8 mouse cellular contexts compared by ENCODE assay signal in genomic region chr11:69527098-69528030, GRCm38 (mm10). TPM values are rescaled to one million over a fixed set of nuclear protein-coding genes. Genes with fewer than 3 reads are reported as not detected.
DNase-seq lines count a peak whose midpoint lies in the region; ATAC-seq lines count a peak whose summit lies in the region.

No protein-coding gene starts in this region.

- H3K4me1 ChIP-seq in heart, embryonic 13.5 days: peaks cover 12% of the 10 kb centered on the region; the same call in 1 of the 2 replicates
- peaks cover 24% of the 10 kb centered on the region for H3K4me1 ChIP-seq in forebrain, embryonic 15.5 days

- peaks cover 29% of the 10 kb centered on the region for H3K27me3 ChIP-seq in heart, embryonic 13.5 days (replicated peaks)
- H3K27me3 ChIP-seq in forebrain, embryonic 15.5 days: no peaks in the 10 kb centered on the region

- H3K36me3 ChIP-seq in heart, embryonic 13.5 days: no peaks in the 10 kb centered on the region
- no peaks in the 10 kb centered on the region for H3K36me3 ChIP-seq in forebrain, embryonic 15.5 days

- no peak overlapping the region for H3K27ac ChIP-seq in heart, embryonic 13.5 days (replicated peaks)
- peak overlapping the region; percentile 96 for H3K27ac ChIP-seq in forebrain, embryonic 15.5 days (replicated peaks)

- no peak for DNase-seq in heart, postnatal 10 days
- peak; percentile 35 for DNase-seq in ZHBTc4 (ENCODE audit: low read depth, low spot score)
- DNase-seq in mesoderm, embryonic 11.5 days (ENCODE audit: low read depth, low spot score): peak; percentile 71
- no peak for DNase-seq in B cell, adult 2 months
- DNase-seq in adrenal gland, postnatal 10 days: no peak
- no peak for DNase-seq in adrenal gland, adult 18-20 months (ENCODE audit: low spot score in 2 of 2)

- 14% methylated on average over 30 of the region's 30 CpGs for WGBS in heart, embryonic 13.5 days
- WGBS in forebrain, embryonic 15.5 days: under 1% methylated on average over 30 of the region's 30 CpGs

- peak overlapping the region; percentile 75 for H3K9ac ChIP-seq in heart, embryonic 13.5 days
- peak overlapping the region; percentile 52 for H3K9ac ChIP-seq in forebrain, embryonic 15.5 days (replicated peaks)

- no peak for ATAC-seq in heart, embryonic 13.5 days (ENCODE audit: extremely low read depth, insufficient number of reproducible peaks, low FRiP score, low TSS enrichment)
- ATAC-seq in forebrain, embryonic 15.5 days (replicated peaks): peak; percentile 81

- no peaks in the 10 kb centered on the region for H3K9me3 ChIP-seq in heart, embryonic 13.5 days
- no peaks in the 10 kb centered on the region for H3K9me3 ChIP-seq in forebrain, embryonic 15.5 days

- H3K4me3 ChIP-seq in heart, embryonic 13.5 days: peak overlapping the region; percentile 40
- peak overlapping the region; percentile 23 for H3K4me3 ChIP-seq in forebrain, embryonic 15.5 days

- H3K4me2 ChIP-seq in heart, embryonic 13.5 days: peak overlapping the region; percentile 68
- H3K4me2 ChIP-seq in forebrain, embryonic 15.5 days (replicated peaks): peak overlapping the region; percentile 46

- intact Hi-C loops in heart, postnatal 10 days (cut with DNase I): no loop called here

RNA-seq across cellular contexts. Expression of gene Dnah2, which starts 21.5 kb away (rescaled TPM):
- polyA plus RNA-seq in heart, embryonic 13.5 days (2015; fragmentation: Nextera tagmentation; extraction: Ambion mirVana): 0.07 and 0.28 TPM in 2 replicates
- total RNA-seq in heart, postnatal 10 days (2021): under 1 TPM; 0.02 to 0.10 TPM
- polyA plus RNA-seq in forebrain, embryonic 15.5 days (2015; fragmentation: Nextera tagmentation; extraction: Ambion mirVana): 2.7 and 3.1 TPM in 2 replicates
- under 1 TPM; 0.30 TPM for total RNA-seq in adrenal gland, postnatal 10 days (2021)
- total RNA-seq in adrenal gland, adult 18-20 months (2021): under 1 TPM; 0.13 TPM

RNA-seq across cellular contexts. Expression of gene Efnb3, which starts 32.6 kb away (rescaled TPM):
- 56.2 and 59.9 TPM in 2 replicates for polyA plus RNA-seq in heart, embryonic 13.5 days (2015; fragmentation: Nextera tagmentation; extraction: Ambion mirVana)
- 100 to 1,000 TPM in 1 of 2 experiments, 10 to 100 TPM in 1; 97.6 to 115 TPM for total RNA-seq in heart, postnatal 10 days (2021)
- 107 and 114 TPM in 2 replicates for polyA plus RNA-seq in forebrain, embryonic 15.5 days (2015; fragmentation: Nextera tagmentation; extraction: Ambion mirVana)
- 1 to 10 TPM; 2.2 to 3.8 TPM for total RNA-seq in adrenal gland, postnatal 10 days (2021)
- total RNA-seq in adrenal gland, adult 18-20 months (2021): under 1 TPM; 0.74 to 0.76 TPM

RNA-seq across cellular contexts. Expression of gene Wrap53, which starts 52.7 kb away (rescaled TPM):
- 16.8 TPM in 2 replicates for polyA plus RNA-seq in heart, embryonic 13.5 days (2015; fragmentation: Nextera tagmentation; extraction: Ambion mirVana)
- 1 to 10 TPM; 5.9 to 6.8 TPM for total RNA-seq in heart, postnatal 10 days (2021)
- 26.3 and 27.2 TPM in 2 replicates for polyA plus RNA-seq in forebrain, embryonic 15.5 days (2015; fragmentation: Nextera tagmentation; extraction: Ambion mirVana)
- 10 to 100 TPM in 1 of 2 experiments, 1 to 10 TPM in 1; 8.1 to 12.5 TPM for total RNA-seq in adrenal gland, postnatal 10 days (2021)
- total RNA-seq in adrenal gland, adult 18-20 months (2021): 10 to 100 TPM in 1 of 2 experiments, 1 to 10 TPM in 1; 9.6 to 10.9 TPM

RNA-seq across cellular contexts. Expression of gene Trp53, which starts 52.8 kb away (rescaled TPM):
- polyA plus RNA-seq in heart, embryonic 13.5 days (2015; fragmentation: Nextera tagmentation; extraction: Ambion mirVana): 82.6 and 86.5 TPM in 2 replicates
- 10 to 100 TPM; 32.5 to 45.2 TPM for total RNA-seq in heart, postnatal 10 days (2021)
- 112 and 115 TPM in 2 replicates for polyA plus RNA-seq in forebrain, embryonic 15.5 days (2015; fragmentation: Nextera tagmentation; extraction: Ambion mirVana)
- total RNA-seq in adrenal gland, postnatal 10 days (2021): 10 to 100 TPM; 59.9 to 75.9 TPM
- total RNA-seq in adrenal gland, adult 18-20 months (2021): 10 to 100 TPM; 48.4 to 53.4 TPM

Comparison
In these comparisons a context has a peak if more than half of its experiments do, and no peak if none do; other contexts are left out.
1. DNase-seq: peak in ZHBTc4 (single experiment) and mesoderm, embryonic 11.5 days (single experiment); none in heart, postnatal 10 days (0 of 2), B cell, adult 2 months (0 of 2), adrenal gland, postnatal 10 days (single experiment) and adrenal gland, adult 18-20 months (0 of 2).
2. RNA of gene Efnb3, which starts 32.6 kb away (total RNA-seq): 97.6 to 115 TPM in heart, postnatal 10 days; 2.2 to 3.8 TPM in adrenal gland, postnatal 10 days and 0.74 to 0.76 TPM in adrenal gland, adult 18-20 months; every median in the first group is over 10 times any median in the second.